Mouse (Mus musculus) hindbrain, embryonic 10.5 days (tissue): Measurements from ENCODE around the gene Akt2. TPM values are rescaled to one million over a fixed set of nuclear protein-coding genes. Genes with fewer than 3 reads are reported as not detected.

Experiments
- DNase-seq: peaks from one replicate; pipeline ENCODE4 v3.0.0-alpha.2; 2017; ENCODE audit warnings: low spot score
- H3K27ac ChIP-seq: fragments of 300-500 bp; sonication (generic); 2 replicates; pipeline ENCODE4 v1.5.1; 2016; ENCODE audit warnings: mild to moderate bottlenecking, moderate library complexity
- H3K27me3 ChIP-seq: fragments of 300-500 bp; sonication (generic); 2 replicates; pipeline ENCODE4 v1.6.1; 2016; ENCODE audit warnings: mild to moderate bottlenecking; ENCODE audit not compliant: poor library complexity, insufficient read depth, severe bottlenecking
- H3K36me3 ChIP-seq: fragments of 300-500 bp; sonication (generic); 2 replicates; pipeline ENCODE4 v1.6.1; 2016; ENCODE audit warnings: mild to moderate bottlenecking, moderate library complexity
- H3K4me1 ChIP-seq: fragments of 300-500 bp; sonication (generic); replicated peaks from 2 replicates; pipeline ENCODE4 v1.6.1; 2016; ENCODE audit warnings: mild to moderate bottlenecking
- H3K4me3 ChIP-seq: fragments of 300-500 bp; sonication (generic); 2 replicates; pipeline ENCODE4 v1.5.1; 2016; ENCODE audit warnings: mild to moderate bottlenecking, moderate library complexity
- H3K9me3 ChIP-seq: fragments of 300-500 bp; sonication (generic); 2 replicates; pipeline ENCODE4 v1.6.1; 2016; ENCODE audit warnings: mild to moderate bottlenecking, moderate library complexity
- WGBS: fragments of 180-500 bp; shearing (Covaris S2); methylation state at CpG from one replicate; pipeline ENCODE4 v1.1.7; 2016; 5-methylcytosine and 5-hydroxymethylcytosine counted together
- polyA plus RNA-seq: library from polyadenylated mRNA; unstranded; fragments of >200 nt; fragmentation: Nextera tagmentation; extraction: Ambion mirVana; gene quantifications from 2 replicates; pipeline ENCODE4 v1.2.1, GENCODE M21; 2016

Akt2 gene
- polyA plus RNA-seq, 1 experiment from 2014 or later: 89.0 TPM

GRCm38 (mm10) chr7:27662038-27662437, 70.7 kb downstream of the Akt2 start:
- 95% methylated on average over 4 of the region's 4 CpGs for WGBS
- H3K36me3 ChIP-seq: peaks cover 81% of the 10 kb centered on the region

GRCm38 (mm10) chr7:27673064-27673574, 81.8 kb downstream of the Akt2 start:
- Histone ChIP-seq H3K36me3 (peaks cover 39% of the 10 kb centered on the region), H3K4me3 (peak overlapping the region; percentile 97), H3K27ac (peak overlapping the region; percentile 95), H3K4me1 (peaks cover 36% of the 10 kb centered on the region), H3K27me3 (no peaks in the 10 kb centered on the region), H3K9me3 (peaks cover 3% of the 10 kb centered on the region; the same call in 1 of the 2 replicates)
- no peak for DNase-seq
- 56% methylated on average over 9 of the region's 9 CpGs for WGBS

More at GRCm38 (mm10) chr7:27662038-27662437, 70.7 kb downstream of the Akt2 start:
- Histone ChIP-seq H3K9me3 (no peaks in the 10 kb centered on the region), H3K27me3 (peaks cover 27% of the 10 kb centered on the region), H3K4me1 (0 out of 2 replicates have a peak, but pooled peaks cover 6% of the 10 kb centered on the region), H3K27ac (no peak overlapping the region), H3K4me3 (no peak overlapping the region)
- no peak for DNase-seq

GRCm38 (mm10) chr7:27673575-27674131, 82.3 kb downstream of the Akt2 start:
- H3K36me3 ChIP-seq: peaks cover 33% of the 10 kb centered on the region
- H3K9me3 ChIP-seq: no peaks in the 10 kb centered on the region
- peak; percentile 36 for DNase-seq
- H3K27ac ChIP-seq: peak overlapping the region; percentile 95
- H3K4me3 ChIP-seq: peak overlapping the region; percentile 97
- WGBS: 1% methylated on average over 52 of the region's 52 CpGs
- H3K27me3 ChIP-seq: no peaks in the 10 kb centered on the region
- H3K4me1 ChIP-seq: peaks cover 36% of the 10 kb centered on the region

- peaks cover 36% of the 10 kb centered on the region for H3K4me1 ChIP-seq
- H3K27me3 ChIP-seq: no peaks in the 10 kb centered on the region
- H3K9me3 ChIP-seq: no peaks in the 10 kb centered on the region
- peak overlapping the region; percentile 97 for H3K4me3 ChIP-seq
- peaks cover 28% of the 10 kb centered on the region for H3K36me3 ChIP-seq
- no peak for DNase-seq
- WGBS: under 1% methylated on average over 38 of the region's 38 CpGs
- peak overlapping the region; percentile 95 for H3K27ac ChIP-seq
Measured at GRCm38 (mm10) chr7:27674195-27674521, 82.8 kb downstream of the Akt2 start.

- DNase-seq: peak; percentile 94
- Histone ChIP-seq H3K4me1 (peaks cover 36% of the 10 kb centered on the region), H3K9me3 (no peaks in the 10 kb centered on the region), H3K4me3 (peak within 1 kb of the TSS; percentile 97), H3K27me3 (no peaks in the 10 kb centered on the region), H3K36me3 (peaks cover 24% of the 10 kb centered on the region), H3K27ac (peak within 1 kb of the TSS; percentile 95)
- WGBS: under 1% methylated on average over 31 of the region's 31 CpGs
Measured at GRCm38 (mm10) chr7:27674522-27675221, 83.3 kb downstream of the Akt2 start, which contains the start of gene Map3k10. TSS of gene Map3k10 (minus strand) at chr7:27674598.

- Histone ChIP-seq H3K4me3 (peak overlapping the region; percentile 97), H3K4me1 (peaks cover 36% of the 10 kb centered on the region), H3K27ac (peak overlapping the region; percentile 95), H3K27me3 (no peaks in the 10 kb centered on the region), H3K9me3 (no peaks in the 10 kb centered on the region), H3K36me3 (peaks cover 19% of the 10 kb centered on the region)
- DNase-seq: no peak
- 32% methylated on average over 14 of the region's 14 CpGs for WGBS
Measured at GRCm38 (mm10) chr7:27675222-27675612, 83.9 kb downstream of the Akt2 start.

GRCm38 (mm10) chr7:27683218-27683617, 91.9 kb downstream of the Akt2 start:
- WGBS: 82% methylated on average over 2 of the region's 2 CpGs
- Histone ChIP-seq H3K36me3 (no peaks in the 10 kb centered on the region), H3K4me3 (no peak overlapping the region), H3K27ac (no peak overlapping the region), H3K4me1 (peaks cover 7% of the 10 kb centered on the region; the same call in 1 of the 2 replicates), H3K27me3 (no peaks in the 10 kb centered on the region), H3K9me3 (no peaks in the 10 kb centered on the region)
- no peak for DNase-seq

GRCm38 (mm10) chr7:27685220-27685619, 93.9 kb downstream of the Akt2 start:
- Histone ChIP-seq H3K9me3 (no peaks in the 10 kb centered on the region), H3K4me3 (peak overlapping the region; percentile 32), H3K27me3 (no peaks in the 10 kb centered on the region), H3K36me3 (no peaks in the 10 kb centered on the region), H3K27ac (peak overlapping the region; percentile 67; the same call in 1 of the 2 replicates), H3K4me1 (peaks cover 20% of the 10 kb centered on the region)
- no peak for DNase-seq
- WGBS: 45% methylated on average over 5 of the region's 5 CpGs

GRCm38 (mm10) chr7:27685681-27686080, 94.3 kb downstream of the Akt2 start:
- 1% methylated on average over 6 of the region's 6 CpGs for WGBS
- DNase-seq: peak; percentile 42
- peak overlapping the region; percentile 32 for H3K4me3 ChIP-seq

GRCm38 (mm10) chr7:27687043-27687442, 95.7 kb downstream of the Akt2 start:
- Histone ChIP-seq H3K4me1 (peaks cover 21% of the 10 kb centered on the region), H3K27ac (no peak overlapping the region), H3K9me3 (no peaks in the 10 kb centered on the region), H3K27me3 (no peaks in the 10 kb centered on the region), H3K36me3 (no peaks in the 10 kb centered on the region), H3K4me3 (no peak overlapping the region)
- 84% methylated on average over 1 of the region's 1 CpGs for whole genome bisulfite sequencing
- no peak for DNase-seq

More at GRCm38 (mm10) chr7:27685681-27686080, 94.3 kb downstream of the Akt2 start:
- Histone ChIP-seq H3K4me1 (peaks cover 21% of the 10 kb centered on the region), H3K27me3 (no peaks in the 10 kb centered on the region), H3K36me3 (no peaks in the 10 kb centered on the region), H3K9me3 (no peaks in the 10 kb centered on the region), H3K27ac (peak overlapping the region; percentile 67; the same call in 1 of the 2 replicates)

- no peaks in the 10 kb centered on the region for H3K27me3 ChIP-seq
- no peak for DNase-seq
- WGBS: 77% methylated on average over 3 of the region's 3 CpGs
- peak overlapping the region; percentile 64 for H3K4me3 ChIP-seq
- no peaks in the 10 kb centered on the region for H3K36me3 ChIP-seq
- H3K27ac ChIP-seq: peak overlapping the region; percentile 90; the same call in 1 of the 2 replicates
- no peaks in the 10 kb centered on the region for H3K9me3 ChIP-seq
- H3K4me1 ChIP-seq: peaks cover 21% of the 10 kb centered on the region
Measured at GRCm38 (mm10) chr7:27687836-27688235, 96.5 kb downstream of the Akt2 start.

GRCm38 (mm10) chr7:27688246-27688788, 97.0 kb downstream of the Akt2 start:
- peaks cover 21% of the 10 kb centered on the region for H3K4me1 ChIP-seq
- no peaks in the 10 kb centered on the region for H3K9me3 ChIP-seq
- peak overlapping the region; percentile 64 for H3K4me3 ChIP-seq
- no peaks in the 10 kb centered on the region for H3K27me3 ChIP-seq
- no peak for DNase-seq
- 0 out of 2 replicates have a peak, but pooled peaks cover under 1% of the 10 kb centered on the region for H3K36me3 ChIP-seq
- H3K27ac ChIP-seq: peak overlapping the region; percentile 90
- WGBS: 44% methylated on average over 14 of the region's 14 CpGs
